Mouse (Mus musculus) hindbrain, embryonic 13.5 days (tissue): Measurements from ENCODE around the gene Fn3k. TPM values are rescaled to one million over a fixed set of nuclear protein-coding genes. Genes with fewer than 3 reads are reported as not detected.

Experiments
- ATAC-seq: fragments of 200-750 bp; cut with Nextera tagmentation; 2 replicates; pipeline ENCODE4 v1.8.0; 2017; ENCODE audit warnings: moderate TSS enrichment; ENCODE audit not compliant: low FRiP score
- H3K27ac ChIP-seq: fragments of 300-500 bp; sonication (generic); 2 replicates; pipeline ENCODE4 v1.5.1; 2015; ENCODE audit warnings: inconsistent platforms, mild to moderate bottlenecking, moderate library complexity
- H3K27me3 ChIP-seq: fragments of 300-500 bp; sonication (generic); 2 replicates; pipeline ENCODE4 v1.6.1; 2015; ENCODE audit warnings: mild to moderate bottlenecking, inconsistent platforms
- H3K36me3 ChIP-seq: fragments of 300-500 bp; sonication (generic); 2 replicates; pipeline ENCODE4 v1.6.1; 2015; ENCODE audit warnings: mild to moderate bottlenecking, inconsistent platforms
- H3K4me1 ChIP-seq: fragments of 300-500 bp; sonication (generic); replicated peaks from 2 replicates; pipeline ENCODE4 v1.6.1; 2015; ENCODE audit warnings: inconsistent platforms
- H3K4me2 ChIP-seq: fragments of 300-500 bp; sonication (generic); 2 replicates; pipeline ENCODE4 v1.6.1; 2015; ENCODE audit warnings: inconsistent platforms, mild to moderate bottlenecking, moderate library complexity
- H3K4me3 ChIP-seq: fragments of 300-500 bp; sonication (generic); 2 replicates; pipeline ENCODE4 v1.5.1; 2015; ENCODE audit warnings: mild to moderate bottlenecking, inconsistent platforms
- H3K9ac ChIP-seq: fragments of 300-500 bp; sonication (generic); 2 replicates; pipeline ENCODE4 v1.6.1; 2015; ENCODE audit warnings: mild to moderate bottlenecking, inconsistent platforms
- H3K9me3 ChIP-seq: fragments of 300-500 bp; sonication (generic); 2 replicates; pipeline ENCODE4 v1.6.1; 2016; ENCODE audit warnings: inconsistent platforms
- WGBS: fragments of 180-500 bp; shearing (Covaris S2); methylation state at CpG from one replicate; pipeline ENCODE4 v1.1.7; 2015; 5-methylcytosine and 5-hydroxymethylcytosine counted together
- microRNA-seq: library from miRNA; unstranded; fragments of <30 nt; microRNA quantifications from one replicate; pipeline ENCODE4, GENCODE M21; 2016
- polyA plus RNA-seq: library from polyadenylated mRNA; unstranded; fragments of >200 nt; fragmentation: Nextera tagmentation; extraction: Ambion mirVana; gene quantifications from 2 replicates; pipeline ENCODE4 v1.2.1, GENCODE M21; 2015

The Fn3k gene
- polyA plus RNA-seq, 1 experiment from 2014 or later, result 5.2 TPM

- peaks cover 57% of the 10 kb centered on the region for H3K36me3 ChIP-seq
- H3K27ac ChIP-seq, result no peak overlapping the region
- no peaks in the 10 kb centered on the region for H3K9me3 ChIP-seq
- no peak overlapping the region for H3K4me2 ChIP-seq
- no peak overlapping the region for H3K9ac ChIP-seq
- H3K4me3 ChIP-seq, result no peak overlapping the region
- 97% methylated on average over 3 of the region's 3 CpGs for WGBS
- H3K4me1 ChIP-seq, result no peaks in the 10 kb centered on the region
- no peak for ATAC-seq
- H3K27me3 ChIP-seq, result no peaks in the 10 kb centered on the region
These were observed 40.1 kb downstream of the Fn3k start for GRCm38 (mm10) chr11:121474831-121475230.

GRCm38 (mm10) chr11:121475699-121476415, 41.1 kb downstream of the Fn3k start:
- no peak for ATAC-seq
- no peak overlapping the region for H3K9ac ChIP-seq
- no peak overlapping the region for H3K27ac ChIP-seq
- H3K36me3 ChIP-seq, result peaks cover 55% of the 10 kb centered on the region
- no peak overlapping the region for H3K4me2 ChIP-seq
- no peaks in the 10 kb centered on the region for H3K4me1 ChIP-seq
- no peaks in the 10 kb centered on the region for H3K9me3 ChIP-seq
- no peak overlapping the region for H3K4me3 ChIP-seq
- 35% methylated on average over 9 of the region's 9 CpGs for whole genome bisulfite sequencing
- no peaks in the 10 kb centered on the region for H3K27me3 ChIP-seq

- Histone ChIP-seq H3K9ac (no peak overlapping the region), H3K36me3 (peaks cover 67% of the 10 kb centered on the region), H3K4me3 (no peak overlapping the region), H3K4me1 (no peaks in the 10 kb centered on the region), H3K4me2 (no peak overlapping the region), H3K27ac (no peak overlapping the region), H3K27me3 (no peaks in the 10 kb centered on the region), H3K9me3 (no peaks in the 10 kb centered on the region)
- WGBS, result 94% methylated on average over 15 of the region's 15 CpGs
- ATAC-seq, result no peak
These were observed 44.9 kb downstream of the Fn3k start for GRCm38 (mm10) chr11:121479476-121480203.

GRCm38 (mm10) chr11:121481129-121481528, 46.4 kb downstream of the Fn3k start:
- 94% methylated on average over 2 of the region's 2 CpGs for WGBS
- no peaks in the 10 kb centered on the region for H3K27me3 ChIP-seq
- no peaks in the 10 kb centered on the region for H3K9me3 ChIP-seq
- H3K4me3 ChIP-seq, result no peak overlapping the region
- no peak overlapping the region for H3K9ac ChIP-seq
- no peaks in the 10 kb centered on the region for H3K4me1 ChIP-seq
- H3K36me3 ChIP-seq, result peaks cover 62% of the 10 kb centered on the region
- H3K4me2 ChIP-seq, result no peak overlapping the region
- ATAC-seq, result no peak
- no peak overlapping the region for H3K27ac ChIP-seq

- WGBS, result 89% methylated on average over 9 of the region's 9 CpGs
- no peak overlapping the region for H3K9ac ChIP-seq
- no peak overlapping the region for H3K4me2 ChIP-seq
- H3K27ac ChIP-seq, result no peak overlapping the region
- H3K27me3 ChIP-seq, result no peaks in the 10 kb centered on the region
- no peaks in the 10 kb centered on the region for H3K9me3 ChIP-seq
- ATAC-seq, result no peak
- H3K4me1 ChIP-seq, result no peaks in the 10 kb centered on the region; the same call in 1 of the 2 replicates
- peaks cover 26% of the 10 kb centered on the region for H3K36me3 ChIP-seq
- H3K4me3 ChIP-seq, result no peak overlapping the region
These were observed 51.2 kb downstream of the Fn3k start for GRCm38 (mm10) chr11:121485882-121486281.

- H3K27ac ChIP-seq, result no peak overlapping the region
- no peaks in the 10 kb centered on the region for H3K9me3 ChIP-seq
- no peaks in the 10 kb centered on the region for H3K27me3 ChIP-seq
- no peak overlapping the region for H3K4me2 ChIP-seq
- H3K4me1 ChIP-seq, result no peaks in the 10 kb centered on the region; the same call in 1 of the 2 replicates
- no peak overlapping the region for H3K9ac ChIP-seq
- no peak overlapping the region for H3K4me3 ChIP-seq
- H3K36me3 ChIP-seq, result peaks cover 17% of the 10 kb centered on the region
- no peak for ATAC-seq
These were observed 55.9 kb downstream of the Fn3k start for GRCm38 (mm10) chr11:121490651-121491050.

Small RNA genes within 50 kb of the gene (microRNA-seq; reads per million reads assigned to microRNA genes)
- gene Mir7236, result not detected

Other genes starting within 250 kb of the Fn3k start
- 17.8 and 20.5 TPM in 2 replicates for gene Hexdc, start 230.5 kb upstream of the Fn3k start, polyA plus RNA-seq
- gene Ogfod3, start 230.2 kb upstream of the Fn3k start, polyA plus RNA-seq, result 23.9 and 24.2 TPM in 2 replicates
- 39.3 and 42.2 TPM in 2 replicates for gene Cybc1, start 205.6 kb upstream of the Fn3k start, polyA plus RNA-seq
- gene Narf, start 197.7 kb upstream of the Fn3k start, polyA plus RNA-seq, result 94.8 and 95.5 TPM in 2 replicates
- 12.1 and 12.2 TPM in 2 replicates for gene Foxk2, start 174.9 kb upstream of the Fn3k start, polyA plus RNA-seq
- 82.1 and 84.7 TPM in 2 replicates for gene Wdr45b, start 80.5 kb upstream of the Fn3k start, polyA plus RNA-seq
- 7.7 and 8.2 TPM in 2 replicates for gene Rab40b, start 46.7 kb upstream of the Fn3k start, polyA plus RNA-seq
- 10.4 and 11.3 TPM in 2 replicates for gene Fn3krp, start 13.5 kb upstream of the Fn3k start, polyA plus RNA-seq
- 58.8 and 59.0 TPM in 2 replicates for gene Tbcd, start 17.0 kb downstream of the Fn3k start, polyA plus RNA-seq
- gene Zfp750, start 84.4 kb downstream of the Fn3k start, polyA plus RNA-seq, result 0.44 and 0.71 TPM in 2 replicates
- gene B3gntl1, start 238.2 kb downstream of the Fn3k start, polyA plus RNA-seq, result 6.4 and 7.8 TPM in 2 replicates